Mouse (Mus musculus): ENCODE results near the gene Car10. TPM values are rescaled to one million over a fixed set of nuclear protein-coding genes. Genes with fewer than 3 reads are reported as not detected.

Car10 gene
- total RNA-seq, 2 experiments from 2014 or later, result not detected

- no peak for ATAC-seq (replicated peaks; ENCODE audit: poor library complexity)
Measured at GRCm38 (mm10) chr11:93154910-93155309, 57.1 kb downstream of the Car10 start.

GRCm38 (mm10) chr11:93172430-93172829 lies 74.6 kb downstream of the Car10 start:
- ATAC-seq (replicated peaks; ENCODE audit: poor library complexity), result no peak

- ATAC-seq (replicated peaks; ENCODE audit: poor library complexity), result no peak
Measured at GRCm38 (mm10) chr11:93173533-93174308, 75.9 kb downstream of the Car10 start.

- ATAC-seq (replicated peaks; ENCODE audit: poor library complexity), result no peak
Measured at GRCm38 (mm10) chr11:93185477-93185876, 87.6 kb downstream of the Car10 start.

GRCm38 (mm10) chr11:93186163-93186562 lies 88.3 kb downstream of the Car10 start:
- ATAC-seq (replicated peaks; ENCODE audit: poor library complexity), result no peak

- ATAC-seq (replicated peaks; ENCODE audit: poor library complexity), result no peak
Measured at GRCm38 (mm10) chr11:93188621-93189020, 90.8 kb downstream of the Car10 start.

- ATAC-seq (replicated peaks; ENCODE audit: poor library complexity), result no peak
Measured at GRCm38 (mm10) chr11:93200046-93200445, 102.2 kb downstream of the Car10 start.

GRCm38 (mm10) chr11:93217457-93217856 lies 119.6 kb downstream of the Car10 start:
- no peak for ATAC-seq (replicated peaks; ENCODE audit: poor library complexity)

- no peak for ATAC-seq (replicated peaks; ENCODE audit: poor library complexity)
Measured at GRCm38 (mm10) chr11:93230057-93230456, 132.2 kb downstream of the Car10 start.

- no peak for ATAC-seq (replicated peaks; ENCODE audit: poor library complexity)
Measured at GRCm38 (mm10) chr11:93249771-93250265, 152.0 kb downstream of the Car10 start.

GRCm38 (mm10) chr11:93251766-93252165 lies 153.9 kb downstream of the Car10 start:
- ATAC-seq (replicated peaks; ENCODE audit: poor library complexity), result no peak

GRCm38 (mm10) chr11:93263979-93264378 lies 166.2 kb downstream of the Car10 start:
- no peak for ATAC-seq (replicated peaks; ENCODE audit: poor library complexity)

GRCm38 (mm10) chr11:93272016-93272415 lies 174.2 kb downstream of the Car10 start:
- no peak for ATAC-seq (replicated peaks; ENCODE audit: poor library complexity)

- ATAC-seq (replicated peaks; ENCODE audit: poor library complexity), result no peak
Measured at GRCm38 (mm10) chr11:93273906-93274305, 176.1 kb downstream of the Car10 start.

- ATAC-seq (replicated peaks; ENCODE audit: poor library complexity), result no peak
Measured at GRCm38 (mm10) chr11:93293661-93294060, 195.8 kb downstream of the Car10 start.

- no peak for ATAC-seq (replicated peaks; ENCODE audit: poor library complexity)
Measured at GRCm38 (mm10) chr11:93309981-93310380, 212.2 kb downstream of the Car10 start.

GRCm38 (mm10) chr11:93337756-93338155 lies 239.9 kb downstream of the Car10 start:
- ATAC-seq (replicated peaks; ENCODE audit: poor library complexity), result no peak

- no peak for ATAC-seq (replicated peaks; ENCODE audit: poor library complexity)
Measured at GRCm38 (mm10) chr11:93343961-93344360, 246.1 kb downstream of the Car10 start.

GRCm38 (mm10) chr11:93344869-93345268 lies 247.0 kb downstream of the Car10 start:
- no peak for ATAC-seq (replicated peaks; ENCODE audit: poor library complexity)

GRCm38 (mm10) chr11:93361576-93361975 lies 263.7 kb downstream of the Car10 start:
- ATAC-seq (replicated peaks; ENCODE audit: poor library complexity), result no peak; the same call in 1 of the 2 replicates

GRCm38 (mm10) chr11:93364171-93364570 lies 266.3 kb downstream of the Car10 start:
- no peak for ATAC-seq (replicated peaks; ENCODE audit: poor library complexity)

- ATAC-seq (replicated peaks; ENCODE audit: poor library complexity), result no peak
Measured at GRCm38 (mm10) chr11:93367244-93367643, 269.4 kb downstream of the Car10 start.

GRCm38 (mm10) chr11:93367740-93368139 lies 269.9 kb downstream of the Car10 start:
- ATAC-seq (replicated peaks; ENCODE audit: poor library complexity), result no peak
